Mouse (Mus musculus): ENCODE measurements around the gene Ptafr.
"Not testable (repeated sequence)": the region's sequence is repeated elsewhere in the genome, so short reads cannot be mapped to it uniquely, and the experiment has no call there.

The Ptafr gene

DNA sequence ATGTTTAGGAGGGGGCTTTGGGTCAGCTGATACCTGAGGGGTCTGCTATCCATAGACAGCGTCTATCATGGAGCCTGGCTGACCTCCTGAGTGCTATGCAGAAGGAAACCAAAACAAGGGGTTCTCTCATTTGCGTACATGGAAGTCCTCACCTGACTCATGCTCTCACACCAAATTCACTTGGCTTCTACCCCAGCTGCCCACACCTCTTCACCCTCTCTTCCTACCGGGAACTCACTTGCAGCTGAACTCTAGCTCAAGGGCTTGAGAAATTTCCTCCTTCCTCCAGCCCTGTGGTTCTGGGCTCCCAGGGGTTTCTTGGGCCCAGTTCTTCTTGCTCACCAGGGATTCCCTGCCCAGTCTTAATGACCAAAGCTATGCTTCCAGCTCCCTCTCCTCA lies 606 bp upstream of the Ptafr start:
- DNase-seq = no peak

DNA sequence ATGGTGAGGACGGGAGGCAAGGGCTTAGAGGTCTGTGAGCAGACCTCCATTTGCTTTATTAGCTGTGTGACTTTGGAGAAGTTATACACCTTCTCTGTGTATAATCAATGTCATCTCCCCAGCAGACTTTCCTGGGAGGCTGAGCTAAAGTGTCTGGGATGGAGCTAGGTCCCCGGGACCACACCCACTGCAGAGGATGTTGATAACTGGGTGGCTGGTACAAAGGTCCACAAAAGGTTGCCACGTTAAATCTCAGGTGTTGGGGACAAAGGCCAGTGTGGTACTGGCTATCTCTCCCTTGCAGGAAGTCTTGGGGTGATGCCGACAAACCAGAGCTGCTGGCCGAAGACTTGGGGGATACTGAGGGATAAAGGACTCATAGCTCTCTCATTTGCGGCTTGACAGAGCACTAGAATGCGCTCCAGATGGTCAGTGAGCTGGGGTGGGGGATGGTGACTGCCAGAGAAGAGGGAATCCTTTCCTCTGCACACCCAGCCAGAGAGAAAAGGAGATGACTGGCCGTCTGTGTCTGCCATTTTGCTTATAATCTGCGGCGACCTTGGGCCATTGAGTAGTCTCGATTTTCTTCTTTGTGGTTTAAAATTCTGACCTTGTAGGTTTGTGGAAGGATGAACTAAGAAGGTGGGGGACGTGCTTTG lies 1.4 kb downstream of the Ptafr start:
- DNase-seq = peak in 1 of 2 experiments; percentile 29

DNA sequence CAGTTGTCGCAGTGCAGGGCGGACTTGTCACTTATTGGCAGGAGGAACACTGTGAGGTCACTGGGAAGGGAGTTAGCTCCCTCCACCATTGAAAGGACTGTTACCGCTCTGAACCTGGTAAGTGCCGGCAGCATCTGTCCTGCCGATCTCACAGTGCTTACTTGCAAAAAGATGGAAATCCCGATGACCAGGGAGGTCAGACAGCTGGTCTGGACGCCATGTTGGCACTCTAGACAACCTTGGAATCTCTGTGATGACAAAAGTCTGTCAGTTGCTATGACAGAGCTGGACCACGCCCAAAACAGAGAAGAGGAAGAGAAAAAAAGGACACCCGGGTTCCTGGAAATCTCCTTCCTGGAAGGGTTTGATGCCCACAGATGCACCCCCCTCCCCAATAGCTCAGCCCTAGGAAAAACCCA lies 3.5 kb downstream of the Ptafr start:
- no peak for DNase-seq

DNA sequence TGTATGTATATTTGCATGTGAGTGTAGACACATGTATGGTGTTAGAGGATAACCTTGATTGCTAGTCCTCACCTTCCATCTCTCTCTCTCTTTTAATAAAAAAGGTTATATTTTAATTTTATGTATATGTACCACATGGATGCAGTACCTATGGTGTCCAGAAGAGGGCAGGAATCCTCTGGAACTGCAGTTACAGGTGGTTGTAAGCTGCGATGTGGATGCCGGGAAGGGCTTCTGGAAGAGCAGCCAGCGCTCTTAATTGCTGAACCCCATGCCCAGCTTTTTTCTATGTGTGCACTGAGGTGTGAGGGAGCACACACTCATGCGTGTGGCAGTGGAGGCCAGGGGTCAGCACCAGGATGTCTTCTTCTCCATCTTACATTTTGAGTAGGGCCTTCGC lies 5.2 kb downstream of the Ptafr start:
- DNase-seq = no peak

DNA sequence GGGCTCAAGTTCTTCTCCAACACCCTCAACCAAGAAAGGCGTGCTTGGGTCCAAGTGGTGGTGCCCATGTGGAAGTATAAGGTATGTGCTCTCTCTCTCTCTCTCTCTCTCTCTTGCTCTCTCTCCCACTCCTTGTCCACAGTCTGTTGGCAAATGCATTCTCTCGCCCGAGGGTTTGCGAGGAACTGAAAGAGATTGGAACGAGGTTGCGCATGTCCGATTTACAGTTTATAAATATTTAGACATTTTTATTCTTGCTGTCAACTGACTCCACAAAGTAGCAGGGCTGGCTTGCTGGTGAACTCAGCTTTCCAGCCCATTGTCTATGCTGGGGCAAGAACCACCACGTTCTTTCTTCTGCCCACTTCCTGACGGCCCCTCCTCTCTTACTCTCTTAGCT lies 7.3 kb downstream of the Ptafr start:
- no peak for DNase-seq

DNA sequence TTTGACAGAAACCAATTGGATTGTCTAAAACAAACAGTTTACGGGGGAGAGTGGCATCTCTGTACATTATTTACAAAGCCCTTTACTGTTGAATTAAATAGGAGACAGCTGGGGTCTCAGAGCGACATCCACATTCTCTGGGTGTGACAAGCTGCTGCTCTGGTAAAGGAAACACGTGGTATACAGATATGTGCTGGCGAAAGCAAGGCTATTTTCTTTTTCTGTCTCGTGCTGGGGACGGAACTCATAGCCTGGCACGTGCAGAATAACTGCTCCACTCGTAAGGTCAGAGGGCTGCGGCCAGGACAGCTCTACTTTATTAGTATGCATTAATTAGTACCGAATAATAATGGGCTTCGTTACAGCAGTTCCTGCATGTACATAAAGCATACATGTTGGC lies 9.5 kb downstream of the Ptafr start:
- DNase-seq = no peak

DNA sequence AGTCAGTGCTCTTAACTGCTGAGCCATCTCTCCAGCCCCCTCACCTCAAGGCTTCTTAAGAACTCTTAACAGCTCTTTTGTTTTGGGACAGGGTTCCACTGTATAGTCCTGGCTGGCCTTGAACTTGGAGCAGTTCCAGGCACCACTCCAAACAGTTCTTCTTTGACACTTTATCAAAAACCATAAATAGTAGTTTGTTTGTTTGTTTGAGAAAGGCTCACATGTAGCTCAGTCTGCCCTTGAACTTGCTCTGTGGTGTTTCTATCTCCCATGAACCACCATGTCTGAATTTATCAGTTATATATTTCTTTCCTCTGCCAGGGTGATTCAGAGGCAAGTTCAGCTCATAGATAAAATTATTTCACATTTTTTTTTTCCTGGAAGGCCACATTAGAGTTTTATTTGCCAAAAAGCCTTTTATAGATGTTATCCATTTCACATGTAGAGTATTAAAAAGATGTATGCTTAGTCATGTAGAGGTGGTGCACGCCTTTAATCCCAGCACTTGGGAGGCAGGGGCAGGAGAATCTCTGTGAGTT lies 11.0 kb downstream of the Ptafr start:
- no peak for DNase-seq

DNA sequence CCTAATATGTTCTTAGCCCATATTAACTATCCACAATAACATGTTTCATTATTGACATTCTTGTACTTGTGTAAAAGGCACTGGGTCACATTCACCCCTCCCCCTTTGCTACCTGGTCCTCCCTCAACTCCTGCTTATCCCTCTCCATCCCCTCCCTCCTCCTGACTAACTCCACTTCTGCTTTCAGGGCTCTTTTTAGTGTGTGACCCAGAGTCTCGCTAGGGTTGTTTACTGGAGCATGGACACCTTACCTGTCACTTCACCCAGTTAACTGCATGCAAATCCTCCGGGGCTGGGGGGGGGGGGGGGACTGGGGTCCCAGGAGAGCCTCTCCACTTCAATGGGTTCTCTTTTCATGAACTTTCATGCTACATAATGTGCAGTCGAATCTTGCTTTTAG lies 19.9 kb downstream of the Ptafr start:
- DNase-seq = no peak

DNA sequence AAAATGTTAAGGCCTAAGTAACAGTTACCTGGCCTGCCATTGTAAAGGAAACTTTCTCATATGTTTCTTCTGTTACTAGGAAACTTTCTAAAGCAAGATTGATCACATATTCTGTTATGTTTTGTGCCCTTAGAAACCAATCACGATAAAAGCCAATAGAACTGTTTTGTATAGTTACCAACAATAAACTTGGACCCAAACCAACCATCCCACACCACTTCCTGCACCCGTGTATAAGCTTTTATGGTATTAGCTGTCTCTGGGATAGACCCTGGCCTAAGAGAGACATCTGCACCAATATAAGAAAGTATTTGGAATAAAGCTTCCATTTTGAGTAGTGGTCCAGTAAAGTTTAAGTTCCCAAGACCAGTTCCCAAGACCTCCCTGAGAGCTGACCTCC lies 21.1 kb downstream of the Ptafr start:
- DNase-seq = no peak

DNA sequence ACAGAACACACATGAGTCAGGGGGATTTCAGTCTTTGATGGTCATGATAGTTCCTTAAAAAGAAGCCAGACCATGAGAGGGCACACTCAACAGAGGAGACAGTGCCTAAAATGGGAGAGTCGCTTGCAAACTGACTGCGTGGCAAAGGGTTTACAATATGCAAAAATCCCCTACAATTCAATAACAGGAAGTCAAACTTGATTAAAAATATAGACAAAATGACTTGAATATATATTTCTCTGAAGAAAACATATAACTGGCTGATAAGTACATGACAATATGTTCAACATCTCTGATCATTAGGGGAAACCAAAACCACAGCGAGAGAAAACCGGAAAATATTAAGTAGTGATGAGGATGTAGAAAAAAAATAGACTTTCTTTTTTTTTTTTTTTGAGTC lies 22.4 kb downstream of the Ptafr start:
- no peak for DNase-seq

DNA sequence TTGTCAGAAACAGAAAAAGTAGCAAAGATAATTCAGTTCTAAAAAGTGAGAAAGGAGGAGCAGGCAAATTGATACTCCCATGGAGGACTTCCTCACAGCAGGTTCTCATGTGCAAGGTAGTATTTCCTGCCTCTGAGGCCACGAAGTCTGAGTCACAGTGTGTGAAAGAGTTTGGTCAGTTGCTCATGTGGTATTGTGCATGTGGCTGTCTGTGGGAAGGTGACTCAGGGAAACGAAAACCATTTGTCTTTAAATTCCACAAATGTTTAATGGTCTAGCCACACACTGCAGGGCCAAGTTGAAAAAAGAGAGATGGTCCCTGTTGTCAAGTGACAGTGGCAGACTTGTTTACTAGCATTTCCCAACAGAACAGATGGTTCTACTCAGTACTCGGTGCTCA lies 24.6 kb downstream of the Ptafr start:
- no peak for DNase-seq

DNA sequence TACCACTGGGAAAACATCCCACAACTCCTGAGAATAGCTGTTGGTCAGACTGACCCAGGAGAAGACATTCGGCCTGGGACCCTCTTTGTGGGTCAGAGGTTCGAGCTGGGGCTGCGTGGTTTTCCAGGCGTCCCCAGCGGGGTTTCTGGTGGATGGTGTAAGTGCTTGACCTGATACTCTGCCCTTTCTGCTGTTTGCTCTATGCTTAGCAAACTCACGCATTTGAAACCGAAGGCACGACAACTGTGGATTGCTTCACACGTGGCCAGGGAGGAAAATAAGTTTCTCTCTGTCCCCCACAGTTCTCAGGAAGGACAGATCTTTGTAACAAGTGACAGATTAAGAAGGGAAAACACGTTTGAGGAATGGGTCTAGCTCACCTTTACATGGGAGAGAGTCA lies 26.8 kb downstream of the Ptafr start:
- DNase-seq = no peak

DNA sequence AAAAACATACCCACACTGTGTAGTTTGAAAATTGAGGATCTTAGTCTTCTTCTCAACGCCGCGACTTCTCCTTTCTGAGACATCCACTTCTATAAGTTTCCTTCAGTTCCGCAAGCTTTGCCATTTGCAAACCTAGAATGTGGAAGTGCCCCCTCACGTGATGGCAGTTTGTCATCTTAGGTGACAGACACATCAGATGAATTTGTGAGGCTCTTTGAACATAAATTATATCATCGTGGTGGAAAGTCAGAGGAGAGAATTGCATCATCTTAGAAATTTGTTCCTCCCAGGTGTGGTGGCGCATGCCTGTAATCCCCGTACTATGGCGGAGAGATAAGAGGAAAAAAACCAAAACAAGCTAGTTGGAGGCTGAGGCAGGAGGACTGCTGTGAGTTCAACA lies 29.1 kb downstream of the Ptafr start:
- DNase-seq = no peak

DNA sequence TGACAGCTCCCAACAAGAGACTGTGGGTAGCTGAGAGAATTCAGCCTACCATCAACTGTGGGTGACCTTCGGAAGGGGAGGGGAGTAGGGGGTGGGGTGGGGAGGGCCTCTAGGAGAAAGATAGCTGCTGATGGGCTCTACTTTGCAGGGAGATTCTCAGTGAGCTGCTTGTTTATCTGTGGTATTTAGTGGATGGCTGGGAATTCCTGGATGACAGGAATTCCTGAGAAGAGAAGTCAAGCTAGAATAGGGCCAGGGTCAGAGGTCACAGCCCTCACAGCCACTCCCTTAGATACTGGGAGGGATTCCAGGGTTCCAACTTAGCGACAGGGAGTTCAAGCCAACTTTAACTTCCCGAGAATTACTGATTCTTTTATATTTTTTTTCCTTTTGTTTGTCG lies 30.3 kb downstream of the Ptafr start:
- DNase-seq = no peak

DNA sequence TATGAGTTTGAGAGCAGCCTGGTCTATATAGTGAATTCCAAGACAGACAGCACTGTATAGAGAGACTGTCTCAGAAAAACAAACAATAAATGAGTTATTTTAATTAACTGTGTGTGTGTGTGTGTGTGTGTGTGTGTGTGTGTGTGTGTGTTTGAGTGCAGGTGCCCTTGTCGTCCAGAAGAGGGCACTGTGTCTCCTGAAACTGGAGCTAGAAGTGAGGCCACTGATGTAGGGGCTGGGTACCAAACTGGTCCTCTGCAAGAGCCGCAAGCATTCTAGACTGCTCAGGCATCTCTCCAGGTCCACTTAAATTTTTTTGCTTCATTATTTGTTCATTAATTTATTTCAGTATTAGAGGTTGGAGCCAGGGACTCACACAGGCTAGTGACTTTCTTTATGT lies 35.0 kb downstream of the Ptafr start:
- no peak for DNase-seq

DNA sequence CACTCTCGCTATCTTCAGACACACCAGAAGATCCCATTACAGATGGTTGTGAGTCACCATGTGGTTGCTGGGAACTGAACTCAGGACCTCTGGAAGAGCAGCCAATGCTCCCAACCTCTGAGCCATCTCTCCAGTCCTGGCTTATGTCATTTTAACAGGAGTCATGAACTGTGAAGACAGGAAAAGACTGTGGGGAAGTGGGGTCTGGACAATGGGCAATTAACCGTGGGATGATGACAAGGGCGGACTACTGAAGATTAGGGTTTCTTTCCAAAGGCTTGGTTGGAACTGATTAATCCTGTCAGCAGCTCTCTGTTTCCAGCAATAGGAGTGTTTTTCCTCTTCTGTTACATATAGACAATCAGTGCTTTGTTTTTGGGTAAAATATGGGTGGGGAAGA lies 35.9 kb downstream of the Ptafr start:
- DNase-seq = no peak

DNA sequence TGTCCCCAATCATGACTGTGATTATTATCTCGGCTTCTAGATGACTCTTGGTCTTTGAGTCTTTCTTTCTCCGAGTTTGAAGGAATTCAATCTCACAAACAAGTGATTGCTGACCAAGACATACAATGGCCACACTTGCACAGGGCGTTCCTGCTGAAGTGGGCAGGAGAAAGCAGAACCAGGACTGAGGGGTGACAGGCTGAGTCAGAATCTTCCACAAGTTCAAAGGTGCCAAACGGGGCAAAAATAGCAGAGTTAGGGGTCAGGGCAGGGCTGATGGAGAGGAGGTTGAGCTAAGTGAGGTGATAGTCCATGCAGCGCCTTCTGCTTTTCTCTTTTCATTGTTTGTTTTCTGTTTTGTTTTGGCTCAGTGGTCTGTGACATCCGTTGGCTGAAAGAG lies 36.6 kb downstream of the Ptafr start:
- no peak for DNase-seq

DNA sequence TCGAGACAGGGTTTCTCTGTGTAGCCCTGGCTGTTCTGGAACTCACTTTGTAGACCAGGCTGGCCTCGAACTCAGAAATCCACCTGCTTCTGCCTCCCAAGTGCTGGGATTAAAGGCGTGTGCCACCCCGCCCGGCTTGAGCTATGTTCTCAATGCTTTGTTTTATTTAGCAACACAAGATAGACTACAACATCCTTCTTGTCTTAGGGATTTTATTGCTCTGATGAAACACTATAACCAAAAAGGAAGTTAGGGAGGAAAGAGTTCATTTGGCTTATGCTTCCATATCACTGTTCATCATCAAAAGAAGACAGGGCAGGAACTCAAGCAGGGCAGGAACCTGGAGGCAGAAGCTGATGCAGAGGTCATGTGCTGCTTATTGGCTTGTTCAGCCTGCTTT lies 37.4 kb downstream of the Ptafr start:
- not testable (repeated sequence) for DNase-seq

DNA sequence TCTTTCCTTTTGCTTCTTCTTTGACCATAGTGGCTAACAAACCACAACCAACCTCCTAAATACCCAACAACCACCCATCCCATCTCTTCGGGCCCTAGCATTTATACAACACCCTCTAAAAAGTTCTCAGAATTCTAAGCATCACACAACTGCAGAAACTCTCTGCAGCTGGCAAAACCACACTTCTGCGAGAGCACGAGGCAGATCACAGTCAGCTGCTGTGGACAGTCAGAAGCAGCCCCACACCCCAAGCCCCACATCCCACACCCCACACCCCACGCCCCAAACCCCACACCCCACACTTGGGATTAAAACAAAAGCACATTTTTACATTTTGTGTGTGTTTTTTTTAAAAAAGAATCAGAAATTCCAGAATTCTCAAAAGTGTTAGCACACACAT lies 39.6 kb downstream of the Ptafr start:
- no peak for DNase-seq

DNA sequence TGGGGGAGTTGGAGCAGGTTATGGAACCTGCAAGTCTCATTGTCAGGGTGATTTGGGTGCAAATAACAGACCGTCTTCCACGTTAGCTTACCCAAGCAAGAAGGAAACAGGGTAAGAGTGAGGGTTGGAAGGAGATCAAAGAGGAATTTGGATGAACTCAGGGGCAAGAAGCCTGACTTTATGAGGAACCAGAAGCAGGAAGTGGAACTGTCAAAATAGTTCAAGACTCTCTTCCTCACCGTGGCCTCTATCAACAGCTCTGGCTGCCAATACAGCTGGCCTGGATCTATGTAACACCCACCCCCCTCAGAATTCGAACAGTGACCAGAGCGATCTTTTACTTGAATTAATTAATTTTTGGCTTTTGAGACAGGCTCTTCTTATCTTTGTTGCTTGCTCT lies 41.9 kb downstream of the Ptafr start:
- no peak for DNase-seq

DNA sequence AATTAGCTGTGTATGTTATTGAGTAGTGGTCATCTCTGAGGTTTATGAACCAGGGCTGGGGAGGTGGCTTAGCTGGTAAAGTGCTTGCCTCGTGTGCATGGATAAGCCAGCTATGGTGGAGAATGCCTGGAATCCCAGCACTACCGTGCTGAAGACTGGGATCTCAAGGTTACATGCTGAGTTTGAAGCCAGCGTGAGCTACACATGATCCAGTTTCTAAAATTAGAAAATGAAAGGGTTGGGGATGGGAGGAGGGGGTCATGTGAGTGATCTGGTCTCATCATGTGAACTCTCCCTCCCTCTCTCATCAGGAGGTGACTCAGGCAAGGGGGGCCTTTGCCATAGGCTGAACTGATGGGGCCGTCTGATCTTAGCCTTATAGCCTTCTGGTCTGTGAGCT lies 44.3 kb downstream of the Ptafr start:
- no peak for DNase-seq

DNA sequence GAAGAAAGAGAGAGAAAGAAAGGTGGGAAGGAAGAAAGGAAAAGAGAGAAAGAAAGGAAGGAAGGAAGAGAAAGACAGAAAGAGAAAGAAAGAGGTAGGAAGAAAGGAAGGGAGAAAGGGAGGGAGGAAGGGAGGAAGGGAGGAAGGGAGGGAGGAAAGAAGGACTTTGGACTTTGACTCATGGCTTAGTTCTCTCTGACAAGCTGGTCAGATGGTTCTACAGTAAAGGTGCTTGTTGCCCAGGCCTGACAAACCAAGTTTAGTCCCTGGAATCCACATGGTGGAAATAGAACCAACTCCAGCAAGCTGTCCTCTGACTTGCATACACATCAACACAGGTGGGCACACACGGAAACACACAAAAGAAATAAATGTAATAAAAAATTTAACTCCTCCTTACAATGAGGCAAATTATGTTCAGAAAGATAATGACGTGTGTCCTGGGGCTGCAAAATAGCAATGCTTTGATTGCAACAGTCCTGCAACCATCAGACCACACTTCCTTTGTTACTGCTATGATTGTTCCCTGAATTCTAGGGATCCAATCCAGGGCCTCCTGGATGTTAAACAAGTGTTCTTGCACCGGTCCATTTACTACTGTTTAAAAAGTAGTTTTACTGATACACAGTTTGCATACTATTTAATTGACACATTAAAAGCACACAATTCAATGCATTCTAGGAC lies 46.6 kb downstream of the Ptafr start:
- no peak for DNase-seq

DNA sequence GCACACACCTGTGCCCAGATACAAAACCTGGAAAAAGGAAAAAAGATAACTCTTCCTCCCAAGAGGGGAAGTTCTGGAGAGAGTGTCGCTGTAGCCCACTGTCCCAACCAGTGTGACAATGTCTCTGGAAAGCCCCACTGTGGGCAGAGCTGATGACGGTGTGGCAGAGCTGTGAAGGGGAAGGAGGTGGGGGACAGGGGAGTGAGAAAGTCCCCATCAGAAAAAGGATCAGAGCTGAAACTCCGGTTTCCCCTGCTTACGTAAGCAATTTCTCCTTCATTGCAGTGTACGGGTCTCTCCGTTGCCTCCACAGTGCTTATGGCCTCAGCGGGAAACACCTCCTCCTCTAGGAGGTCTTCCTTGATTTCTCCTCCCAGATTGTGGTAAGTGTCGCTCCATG lies 47.5 kb downstream of the Ptafr start:
- DNase-seq = no peak

DNA sequence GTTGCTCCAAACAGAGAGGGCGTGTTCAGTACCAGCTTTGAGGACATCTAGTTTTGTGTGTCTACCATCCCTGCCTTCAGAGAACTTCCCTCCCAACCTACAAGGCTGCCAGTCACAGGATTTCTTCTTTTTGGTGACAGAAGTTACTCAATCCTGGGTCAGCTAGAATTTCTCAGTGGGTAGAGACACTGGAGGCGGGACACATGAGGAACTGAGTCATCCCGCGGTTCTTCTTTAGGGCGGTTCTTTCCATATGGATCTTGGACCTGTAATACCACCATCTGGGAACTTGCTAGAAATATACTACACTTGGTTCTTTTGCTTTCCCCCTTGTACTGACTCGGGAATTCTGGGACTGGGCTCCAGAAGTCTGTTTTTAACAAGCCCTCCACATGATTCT lies 54.0 kb downstream of the Ptafr start:
- no peak for DNase-seq

DNA sequence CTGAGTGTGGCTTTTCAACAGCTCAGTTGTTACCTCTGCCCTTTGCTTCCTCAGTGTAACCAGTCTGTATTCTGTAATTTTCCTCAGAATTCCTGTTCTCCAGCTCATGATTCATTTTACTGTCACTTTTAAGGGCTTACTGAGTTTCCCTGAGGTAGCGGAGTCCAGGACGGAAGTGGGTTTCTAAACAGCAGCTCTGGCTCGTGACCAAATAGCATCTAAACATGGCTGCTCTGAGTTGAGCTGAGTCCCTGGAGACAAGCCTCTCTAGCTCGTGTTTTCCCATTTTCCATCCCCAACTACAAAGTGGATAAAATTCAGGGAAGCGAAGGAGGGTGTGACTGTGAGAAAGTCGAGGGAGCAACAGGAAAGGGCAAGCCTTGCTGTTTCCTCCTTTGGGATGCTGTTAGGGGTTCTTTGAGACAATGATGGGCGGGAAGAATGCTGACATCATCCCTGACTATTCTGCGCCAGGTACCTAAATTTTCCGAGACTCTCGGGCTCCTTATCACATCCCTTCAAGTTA lies 55.0 kb downstream of the Ptafr start:
- no peak for DNase-seq

All from cerebellum, postnatal 36 days (tissue).